Comparison of ENCODE assay signal across 8 mouse cellular contexts in the genomic region with DNA sequence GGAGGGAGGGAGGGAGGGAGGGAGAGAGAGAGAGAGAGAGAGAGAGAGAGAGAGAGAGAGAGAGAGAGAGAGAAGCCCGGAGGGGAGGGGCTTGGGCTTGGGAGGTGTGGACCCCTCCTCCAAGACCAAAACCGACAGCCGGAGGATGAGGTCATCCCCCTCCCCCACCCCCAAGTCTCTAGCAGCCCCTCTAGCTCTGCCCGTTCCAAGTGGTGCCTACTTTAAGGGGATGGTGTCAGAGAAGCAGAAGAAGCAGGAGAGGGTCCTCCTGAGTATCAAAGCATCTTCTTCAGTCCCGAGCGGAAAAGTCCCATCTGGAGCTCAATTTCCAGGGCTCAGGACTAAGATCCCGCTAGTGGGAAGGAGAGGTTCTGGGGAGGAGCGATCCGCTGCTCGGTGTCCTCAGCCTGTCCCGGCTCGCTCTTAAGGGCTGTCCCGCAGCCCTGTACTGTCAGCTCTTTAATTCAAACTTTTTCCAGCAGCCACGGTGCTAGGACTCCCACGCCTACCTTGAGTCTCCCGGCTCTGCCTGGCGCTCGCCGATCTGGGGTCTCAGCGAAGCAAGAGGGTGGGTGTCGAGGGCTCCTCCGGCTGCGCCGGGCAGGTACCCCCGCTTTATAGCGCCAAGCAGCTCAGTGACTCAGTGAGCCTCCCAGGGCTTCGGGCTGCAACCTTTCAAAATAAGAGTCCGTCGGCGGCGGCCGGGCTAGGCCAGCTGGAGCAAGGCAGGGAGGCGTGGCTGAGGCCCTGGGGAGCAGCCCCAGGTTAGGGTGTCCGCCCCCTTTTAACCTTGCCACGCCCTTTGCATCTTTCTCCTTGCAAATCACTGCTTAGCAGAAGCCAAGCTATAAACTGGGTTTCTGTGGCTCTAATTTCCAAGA.
DNase-seq lines count a peak whose midpoint lies in the region; ATAC-seq and TF ChIP-seq lines count a peak whose summit lies in the region.

No protein-coding gene starts in this region.

- no peaks in the 10 kb centered on the region; the same call in 1 of the 2 replicates for H3K36me3 ChIP-seq in intestine, postnatal 0 days (ENCODE audit: control insufficient read depth, insufficient read depth)
- peaks cover 4% of the 10 kb centered on the region for H3K36me3 ChIP-seq in limb, embryonic 12.5 days
- H3K36me3 ChIP-seq in midbrain, embryonic 13.5 days, result no peaks in the 10 kb centered on the region

- H3K4me1 ChIP-seq in intestine, postnatal 0 days (replicated peaks; ENCODE audit: control insufficient read depth, insufficient read depth, low read length), result peaks cover 5% of the 10 kb centered on the region; the same call in 1 of the 2 replicates
- peaks cover 44% of the 10 kb centered on the region for H3K4me1 ChIP-seq in limb, embryonic 12.5 days (replicated peaks)
- H3K4me1 ChIP-seq in midbrain, embryonic 13.5 days (replicated peaks), result peaks cover 36% of the 10 kb centered on the region

- H3K4me3 ChIP-seq in intestine, postnatal 0 days (ENCODE audit: low read depth, low read length), result peak overlapping the region; percentile 82
- H3K4me3 ChIP-seq in limb, embryonic 12.5 days (replicated peaks), result peak overlapping the region; percentile 65
- H3K4me3 ChIP-seq in midbrain, embryonic 13.5 days (replicated peaks), result peak overlapping the region; percentile 68

- H3K9ac ChIP-seq in intestine, postnatal 0 days (ENCODE audit: low read depth, low read length), result peak overlapping the region; percentile 80
- H3K9ac ChIP-seq in limb, embryonic 12.5 days (replicated peaks), result peak overlapping the region; percentile 73
- H3K9ac ChIP-seq in midbrain, embryonic 13.5 days (replicated peaks), result peak overlapping the region; percentile 75

- WGBS in intestine, postnatal 0 days, result under 1% methylated on average over 35 of the region's 35 CpGs
- under 1% methylated on average over 35 of the region's 35 CpGs for WGBS in limb, embryonic 12.5 days
- WGBS in midbrain, embryonic 13.5 days, result under 1% methylated on average over 35 of the region's 35 CpGs

- H3K27me3 ChIP-seq in intestine, postnatal 0 days (replicated peaks; ENCODE audit: control insufficient read depth, insufficient read depth, low read length), result no peaks in the 10 kb centered on the region
- no peaks in the 10 kb centered on the region for H3K27me3 ChIP-seq in limb, embryonic 12.5 days
- H3K27me3 ChIP-seq in midbrain, embryonic 13.5 days, result no peaks in the 10 kb centered on the region

- no peak for TF ChIP-seq CTCF in intestine, postnatal 0 days (IDR thresholded peaks at IDR 0.05; ENCODE audit: low read depth)

- peak; percentile 93 for ATAC-seq in intestine, postnatal 0 days
- ATAC-seq in limb, embryonic 12.5 days (ENCODE audit: insufficient number of reproducible peaks, insufficient read depth, low FRiP score, low TSS enrichment, low read depth), result peak; percentile 86
- ATAC-seq in midbrain, embryonic 13.5 days, result peak; percentile 92

- peak overlapping the region; percentile 86 for H3K27ac ChIP-seq in intestine, postnatal 0 days (ENCODE audit: low read depth, low read length)
- H3K27ac ChIP-seq in limb, embryonic 12.5 days, result peak overlapping the region; percentile 94
- H3K27ac ChIP-seq in midbrain, embryonic 13.5 days, result peak overlapping the region; percentile 76

- peak; percentile 23 to 52 for DNase-seq in left cerebral cortex, adult 18-20 months (ENCODE audit: low spot score in 2 of 2)
- DNase-seq in left cerebral cortex, adult 11 months (ENCODE audit: low spot score), result no peak
- peak; percentile 78 for DNase-seq in embryo, embryonic 11.5 days (ENCODE audit: low read depth, low spot score)
- DNase-seq in heart, adult 11 months, result peak; percentile 99
- DNase-seq in spleen, postnatal 14 days (ENCODE audit: low spot score in 2 of 2), result peak; percentile 24 to 35

- no peaks in the 10 kb centered on the region for H3K9me3 ChIP-seq in intestine, postnatal 0 days (ENCODE audit: control insufficient read depth)
- no peaks in the 10 kb centered on the region for H3K9me3 ChIP-seq in limb, embryonic 12.5 days
- no peaks in the 10 kb centered on the region for H3K9me3 ChIP-seq in midbrain, embryonic 13.5 days

- peak overlapping the region; percentile 81 for H3K4me2 ChIP-seq in intestine, postnatal 0 days (replicated peaks; ENCODE audit: low read depth)
- H3K4me2 ChIP-seq in limb, embryonic 12.5 days, result peak overlapping the region; percentile 69
- peak overlapping the region; percentile 93 for H3K4me2 ChIP-seq in midbrain, embryonic 13.5 days (replicated peaks)
